Mouse (Mus musculus) neural tube, embryonic 11.5 days (tissue): ENCODE measurements around the gene Izumo1r. TPM values are rescaled to one million over a fixed set of nuclear protein-coding genes. Genes with fewer than 3 reads are reported as not detected.

Source experiments
- polyA plus RNA-seq: library from polyadenylated mRNA; unstranded; fragments of >200 nt; fragmentation: Nextera tagmentation; extraction: Ambion mirVana; gene quantifications from 2 replicates; pipeline ENCODE4 v1.2.1, GENCODE M21; 2014

Izumo1r gene
- polyA plus RNA-seq, 1 experiment from 2014 or later, result not detected

Other genes starting within 250 kb of the Izumo1r start
- gene Piwil4, start 163.2 kb downstream of the Izumo1r start, polyA plus RNA-seq, result 0.85 and 1.1 TPM in 2 replicates
- 2.4 and 3.3 TPM in 2 replicates for gene Fut4, start 151.6 kb downstream of the Izumo1r start, polyA plus RNA-seq
- 1.0 TPM in 1 of 2 replicates, not detected in the other for gene 1700012B09Rik, start 132.9 kb downstream of the Izumo1r start, polyA plus RNA-seq
- 26.9 and 29.8 TPM in 2 replicates for gene Mre11a, start 119.3 kb downstream of the Izumo1r start, polyA plus RNA-seq
- gene Ankrd49, start 119.1 kb downstream of the Izumo1r start, polyA plus RNA-seq, result 52.3 and 52.8 TPM in 2 replicates
- gene Gpr83, start 43.7 kb downstream of the Izumo1r start, polyA plus RNA-seq, result 0.58 and 1.1 TPM in 2 replicates
- 112 and 118 TPM in 2 replicates for gene Panx1, start 141.5 kb upstream of the Izumo1r start, polyA plus RNA-seq
- not detected in 2 replicates for gene Hephl1, start 208.2 kb upstream of the Izumo1r start, polyA plus RNA-seq